Mouse (Mus musculus) neural tube, embryonic 14.5 days (tissue): ENCODE results near the gene Gm49339. TPM values are rescaled to one million over a fixed set of nuclear protein-coding genes. Genes with fewer than 3 reads are reported as not detected.
"Not testable (repeated sequence)": the region's sequence is repeated elsewhere in the genome, so short reads cannot be mapped to it uniquely, and the experiment has no call there.

Experiments
- ATAC-seq: fragments of 200-750 bp; cut with Nextera tagmentation; 2 replicates; pipeline ENCODE4 v1.8.0; 2017; ENCODE audit warnings: low read depth, mild to moderate bottlenecking, moderate TSS enrichment, moderate library complexity
- H3K27ac ChIP-seq: fragments of 300-500 bp; sonication (generic); 2 replicates; pipeline ENCODE4 v1.5.1; 2014; ENCODE audit warnings: low read depth, mild to moderate bottlenecking, control low read depth, low read length, moderate library complexity, mixed read lengths
- H3K27me3 ChIP-seq: fragments of 300-500 bp; sonication (generic); 2 replicates; pipeline ENCODE4 v1.6.1; 2014; ENCODE audit warnings: low read length; ENCODE audit not compliant: control insufficient read depth, insufficient read depth
- H3K36me3 ChIP-seq: fragments of 300-500 bp; sonication (generic); 2 replicates; pipeline ENCODE4 v1.6.1; 2014; ENCODE audit warnings: low read length, mixed read lengths; ENCODE audit not compliant: control insufficient read depth, insufficient read depth
- H3K4me1 ChIP-seq: fragments of 300-500 bp; sonication (generic); 2 replicates; pipeline ENCODE4 v1.6.1; 2014; ENCODE audit warnings: low read length; ENCODE audit not compliant: control insufficient read depth, insufficient read depth
- H3K4me2 ChIP-seq: fragments of 300-500 bp; sonication (generic); 2 replicates; pipeline ENCODE4 v1.6.1; 2014; ENCODE audit warnings: mild to moderate bottlenecking, low read depth, low read length, control low read depth
- H3K4me3 ChIP-seq: fragments of 300-500 bp; sonication (generic); 2 replicates; pipeline ENCODE4 v1.5.1; 2014; ENCODE audit warnings: low read depth, low read length, control low read depth, mixed read lengths
- H3K9ac ChIP-seq: fragments of 300-500 bp; sonication (generic); replicated peaks from 2 replicates; pipeline ENCODE4 v1.6.1; 2014; ENCODE audit warnings: low read depth, mild to moderate bottlenecking, control low read depth, low read length, mixed read lengths
- H3K9me3 ChIP-seq: fragments of 300-500 bp; sonication (generic); 2 replicates; pipeline ENCODE4 v1.6.1; 2016; ENCODE audit warnings: low read length; ENCODE audit not compliant: control insufficient read depth
- WGBS: fragments of 180-500 bp; shearing (Covaris S2); extraction: QIAGEN DNeasy Blood & Tissue Kit; methylation state at CpG from one replicate; pipeline ENCODE4 v1.1.7; 2014; 5-methylcytosine and 5-hydroxymethylcytosine counted together
- polyA plus RNA-seq: library from polyadenylated mRNA; unstranded; fragments of >200 nt; fragmentation: Nextera tagmentation; extraction: Ambion mirVana; gene quantifications from 2 replicates; pipeline ENCODE4 v1.2.1, GENCODE M21; 2014

The Gm49339 gene
- 0.23 TPM in 1 of 2 replicates, not detected in the other for polyA plus RNA-seq

- H3K4me1 ChIP-seq, H3K4me3 ChIP-seq, H3K9ac ChIP-seq, H3K27me3 ChIP-seq, H3K9me3 ChIP-seq, ATAC-seq, H3K27ac ChIP-seq, H3K36me3 ChIP-seq, H3K4me2 ChIP-seq: not testable (repeated sequence)
- 93% methylated on average over 1 of the region's 3 CpGs for WGBS
Measured at GRCm38 (mm10) chr10:51480397-51480796, at the start of gene Gm49339, which contains the start of gene Lilr4b. TSS of gene Gm49339 (plus strand) at chr10:51480612. TSS of gene Lilr4b (plus strand) at chr10:51480632.

GRCm38 (mm10) chr10:51432940-51433339, 47.5 kb upstream of the Gm49339 start:
- no peak overlapping the region for H3K27ac ChIP-seq
- no peaks in the 10 kb centered on the region for H3K36me3 ChIP-seq
- no peak for ATAC-seq
- no peaks in the 10 kb centered on the region for H3K9me3 ChIP-seq
- no peaks in the 10 kb centered on the region for H3K4me1 ChIP-seq
- no peaks in the 10 kb centered on the region for H3K27me3 ChIP-seq
- H3K4me3 ChIP-seq: no peak overlapping the region
- no peak overlapping the region for H3K9ac ChIP-seq
- H3K4me2 ChIP-seq: no peak overlapping the region

GRCm38 (mm10) chr10:51435684-51436083, 44.7 kb upstream of the Gm49339 start:
- Histone ChIP-seq H3K27ac (no peak overlapping the region), H3K9me3 (no peaks in the 10 kb centered on the region), H3K4me1 (no peaks in the 10 kb centered on the region), H3K4me2 (no peak overlapping the region), H3K9ac (no peak overlapping the region), H3K36me3 (no peaks in the 10 kb centered on the region), H3K27me3 (no peaks in the 10 kb centered on the region), H3K4me3 (no peak overlapping the region)
- no peak for ATAC-seq
- WGBS: 86% methylated on average over 3 of the region's 3 CpGs

GRCm38 (mm10) chr10:51451610-51452009, 28.8 kb upstream of the Gm49339 start:
- H3K4me2 ChIP-seq: no peak overlapping the region
- no peak overlapping the region for H3K4me3 ChIP-seq
- WGBS: 85% methylated on average over 4 of the region's 4 CpGs
- no peaks in the 10 kb centered on the region for H3K27me3 ChIP-seq
- no peaks in the 10 kb centered on the region for H3K36me3 ChIP-seq
- H3K9ac ChIP-seq: no peak overlapping the region
- H3K9me3 ChIP-seq: no peaks in the 10 kb centered on the region
- H3K4me1 ChIP-seq: no peaks in the 10 kb centered on the region
- no peak overlapping the region for H3K27ac ChIP-seq
- ATAC-seq: no peak

- no peak overlapping the region for H3K27ac ChIP-seq
- WGBS: 70% methylated on average over 1 of the region's 1 CpGs
- H3K9me3 ChIP-seq: no peaks in the 10 kb centered on the region
- no peak for ATAC-seq
- H3K4me3 ChIP-seq: no peak overlapping the region
- H3K27me3 ChIP-seq: no peaks in the 10 kb centered on the region
- H3K9ac ChIP-seq: no peak overlapping the region
- H3K36me3 ChIP-seq: no peaks in the 10 kb centered on the region
- H3K4me1 ChIP-seq: no peaks in the 10 kb centered on the region
- H3K4me2 ChIP-seq: no peak overlapping the region
Measured at GRCm38 (mm10) chr10:51453616-51454298, 26.7 kb upstream of the Gm49339 start.

GRCm38 (mm10) chr10:51454365-51454764, 26.0 kb upstream of the Gm49339 start:
- H3K27ac ChIP-seq: no peak overlapping the region
- no peak overlapping the region for H3K4me2 ChIP-seq
- no peaks in the 10 kb centered on the region for H3K9me3 ChIP-seq
- no peaks in the 10 kb centered on the region for H3K27me3 ChIP-seq
- no peaks in the 10 kb centered on the region for H3K4me1 ChIP-seq
- H3K4me3 ChIP-seq: no peak overlapping the region
- no peaks in the 10 kb centered on the region for H3K36me3 ChIP-seq
- WGBS: 77% methylated on average over 1 of the region's 1 CpGs
- no peak overlapping the region for H3K9ac ChIP-seq
- no peak for ATAC-seq

- Histone ChIP-seq H3K9me3 (no peaks in the 10 kb centered on the region), H3K9ac (no peak overlapping the region), H3K27ac (no peak overlapping the region), H3K27me3 (no peaks in the 10 kb centered on the region), H3K4me3 (no peak overlapping the region), H3K36me3 (no peaks in the 10 kb centered on the region), H3K4me2 (no peak overlapping the region), H3K4me1 (no peaks in the 10 kb centered on the region)
- ATAC-seq: no peak
- WGBS: 80% methylated on average over 1 of the region's 1 CpGs
Measured at GRCm38 (mm10) chr10:51455762-51456161, 24.6 kb upstream of the Gm49339 start.

GRCm38 (mm10) chr10:51456369-51456768, 24.0 kb upstream of the Gm49339 start:
- no peaks in the 10 kb centered on the region for H3K4me1 ChIP-seq
- no peaks in the 10 kb centered on the region for H3K27me3 ChIP-seq
- ATAC-seq: no peak
- H3K4me2 ChIP-seq: no peak overlapping the region
- no peaks in the 10 kb centered on the region for H3K36me3 ChIP-seq
- no peak overlapping the region for H3K27ac ChIP-seq
- no peak overlapping the region for H3K9ac ChIP-seq
- H3K9me3 ChIP-seq: no peaks in the 10 kb centered on the region
- H3K4me3 ChIP-seq: no peak overlapping the region
- 82% methylated on average over 4 of the region's 4 CpGs for WGBS

GRCm38 (mm10) chr10:51463800-51464199, 16.6 kb upstream of the Gm49339 start:
- H3K4me3 ChIP-seq, H3K36me3 ChIP-seq, H3K9me3 ChIP-seq, H3K27ac ChIP-seq, H3K9ac ChIP-seq, H3K4me1 ChIP-seq, ATAC-seq, H3K4me2 ChIP-seq, H3K27me3 ChIP-seq: not testable (repeated sequence)
- WGBS: 41% methylated on average over 4 of the region's 4 CpGs
